Mouse (Mus musculus) kidney, adult 2 months (tissue): ENCODE data around the gene Atat1.

ENCODE experiments used
- CTCF ChIP-seq: fragments of 200-500 bp; conservative IDR thresholded peaks from 2 replicates; pipeline ENCODE4 v1.5.1; 2011; ENCODE audit warnings: low read depth, mild to moderate bottlenecking, control low read depth, low read length, moderate library complexity, mixed read lengths; ENCODE audit not compliant: insufficient read depth, insufficient read length
- POLR2A ChIP-seq: fragments of 200-500 bp; IDR thresholded peaks from one replicate; pipeline ENCODE4 v1.6.1; 2011; ENCODE audit warnings: low read depth, low read length, control low read depth

GRCm38 (mm10) chr17:35864832-35865353, 45.0 kb downstream of the Atat1 start:
- TF ChIP-seq POLR2A, result no peak
- TF ChIP-seq CTCF, result no peak
